Mouse (Mus musculus): Measurements from ENCODE around the gene Tnfsf10. TPM values are rescaled to one million over a fixed set of nuclear protein-coding genes. Genes with fewer than 3 reads are reported as not detected.

Gene Tnfsf10
- total and polyA plus RNA-seq, 2 experiments from 2014 or later = 0.64 to 6.4 TPM

GRCm38 (mm10) chr3:27293645-27294385, 23.0 kb upstream of the Tnfsf10 start:
- H3K9me3 ChIP-seq (replicated peaks; ENCODE audit: control insufficient read depth, low read length) = no peaks in the 10 kb centered on the region
- DNase-seq (ENCODE audit: low spot score) (no peak), ATAC-seq (ENCODE audit: insufficient read depth, low read depth) (no peak)
- no peaks in the 10 kb centered on the region for H3K4me1 ChIP-seq (ENCODE audit: control insufficient read depth, insufficient read depth)
- H3K9ac ChIP-seq (replicated peaks; ENCODE audit: low read depth, low read length) = no peak overlapping the region
- H3K4me3 ChIP-seq (ENCODE audit: low read depth, low read length) = no peak overlapping the region
- no peak for TF ChIP-seq EP300 (IDR thresholded peaks at IDR 0.05; ENCODE audit: low read depth)
- no peak for TF ChIP-seq CTCF (IDR thresholded peaks at IDR 0.05; ENCODE audit: low read depth)
- H3K27ac ChIP-seq (ENCODE audit: low read depth) = no peak overlapping the region
- WGBS = 53% methylated on average over 7 of the region's 7 CpGs
- H3K27me3 ChIP-seq (ENCODE audit: control insufficient read depth, insufficient read depth, low read length) = no peaks in the 10 kb centered on the region
- H3K4me2 ChIP-seq (ENCODE audit: low read depth, low read length) = no peak overlapping the region
- no peaks in the 10 kb centered on the region for H3K36me3 ChIP-seq (replicated peaks; ENCODE audit: control insufficient read depth, insufficient read depth, low read length)

GRCm38 (mm10) chr3:27300451-27300850, 16.4 kb upstream of the Tnfsf10 start:
- H3K9ac ChIP-seq (replicated peaks; ENCODE audit: low read depth, low read length) = no peak overlapping the region
- no peak overlapping the region for H3K4me3 ChIP-seq (ENCODE audit: low read depth, low read length)
- no peak for ATAC-seq (ENCODE audit: insufficient read depth, low read depth)
- no peaks in the 10 kb centered on the region for H3K4me1 ChIP-seq (ENCODE audit: control insufficient read depth, insufficient read depth)
- H3K27ac ChIP-seq (ENCODE audit: low read depth) = no peak overlapping the region
- H3K9me3 ChIP-seq (replicated peaks; ENCODE audit: control insufficient read depth, low read length) = no peaks in the 10 kb centered on the region
- 96% methylated on average over 4 of the region's 4 CpGs for WGBS
- TF ChIP-seq CTCF (IDR thresholded peaks at IDR 0.05; ENCODE audit: low read depth) (no peak), EP300 (IDR thresholded peaks at IDR 0.05; ENCODE audit: low read depth) (no peak)
- no peaks in the 10 kb centered on the region for H3K27me3 ChIP-seq (ENCODE audit: control insufficient read depth, insufficient read depth, low read length)
- H3K4me2 ChIP-seq (ENCODE audit: low read depth, low read length) = no peak overlapping the region
- no peak for DNase-seq (ENCODE audit: low spot score)
- H3K36me3 ChIP-seq (replicated peaks; ENCODE audit: control insufficient read depth, insufficient read depth, low read length) = no peaks in the 10 kb centered on the region

GRCm38 (mm10) chr3:27302339-27303022, 14.3 kb upstream of the Tnfsf10 start:
- DNase-seq (ENCODE audit: low spot score) (no peak), ATAC-seq (ENCODE audit: insufficient read depth, low read depth) (no peak)
- Histone ChIP-seq H3K4me1 (ENCODE audit: control insufficient read depth, insufficient read depth) (no peaks in the 10 kb centered on the region), H3K27me3 (ENCODE audit: control insufficient read depth, insufficient read depth, low read length) (no peaks in the 10 kb centered on the region), H3K4me2 (ENCODE audit: low read depth, low read length) (no peak overlapping the region), H3K4me3 (ENCODE audit: low read depth, low read length) (no peak overlapping the region), H3K27ac (ENCODE audit: low read depth) (no peak overlapping the region), H3K36me3 (replicated peaks; ENCODE audit: control insufficient read depth, insufficient read depth, low read length) (no peaks in the 10 kb centered on the region), H3K9me3 (replicated peaks; ENCODE audit: control insufficient read depth, low read length) (no peaks in the 10 kb centered on the region), H3K9ac (replicated peaks; ENCODE audit: low read depth, low read length) (no peak overlapping the region)
- TF ChIP-seq EP300 (IDR thresholded peaks at IDR 0.05; ENCODE audit: low read depth) = no peak
- TF ChIP-seq CTCF (IDR thresholded peaks at IDR 0.05; ENCODE audit: low read depth) = no peak
- WGBS = 66% methylated on average over 9 of the region's 9 CpGs

- Histone ChIP-seq H3K27me3 (ENCODE audit: control insufficient read depth, insufficient read depth, low read length) (no peaks in the 10 kb centered on the region), H3K4me1 (ENCODE audit: control insufficient read depth, insufficient read depth) (no peaks in the 10 kb centered on the region), H3K4me3 (ENCODE audit: low read depth, low read length) (no peak overlapping the region), H3K9ac (replicated peaks; ENCODE audit: low read depth, low read length) (no peak overlapping the region), H3K4me2 (ENCODE audit: low read depth, low read length) (no peak overlapping the region), H3K36me3 (replicated peaks; ENCODE audit: control insufficient read depth, insufficient read depth, low read length) (no peaks in the 10 kb centered on the region), H3K9me3 (replicated peaks; ENCODE audit: control insufficient read depth, low read length) (no peaks in the 10 kb centered on the region), H3K27ac (ENCODE audit: low read depth) (no peak overlapping the region)
- TF ChIP-seq EP300 (IDR thresholded peaks at IDR 0.05; ENCODE audit: low read depth) = no peak
- no peak for TF ChIP-seq CTCF (IDR thresholded peaks at IDR 0.05; ENCODE audit: low read depth)
- 80% methylated on average over 10 of the region's 10 CpGs for WGBS
- ATAC-seq (ENCODE audit: insufficient read depth, low read depth) = no peak
- no peak for DNase-seq (ENCODE audit: low spot score)
Measured at GRCm38 (mm10) chr3:27306815-27307214, 10.0 kb upstream of the Tnfsf10 start.

GRCm38 (mm10) chr3:27310973-27311372, 5.9 kb upstream of the Tnfsf10 start:
- H3K27me3 ChIP-seq (ENCODE audit: control insufficient read depth, insufficient read depth, low read length) = no peaks in the 10 kb centered on the region
- no peak overlapping the region for H3K4me3 ChIP-seq (ENCODE audit: low read depth, low read length)
- H3K27ac ChIP-seq (ENCODE audit: low read depth) = no peak overlapping the region
- H3K9ac ChIP-seq (replicated peaks; ENCODE audit: low read depth, low read length) = no peak overlapping the region
- TF ChIP-seq EP300 (IDR thresholded peaks at IDR 0.05; ENCODE audit: low read depth) = no peak
- TF ChIP-seq CTCF (IDR thresholded peaks at IDR 0.05; ENCODE audit: low read depth) = no peak
- ATAC-seq (ENCODE audit: insufficient read depth, low read depth) (no peak), DNase-seq (ENCODE audit: low spot score) (no peak)
- H3K36me3 ChIP-seq (replicated peaks; ENCODE audit: control insufficient read depth, insufficient read depth, low read length) = no peaks in the 10 kb centered on the region
- H3K4me1 ChIP-seq (ENCODE audit: control insufficient read depth, insufficient read depth) = no peaks in the 10 kb centered on the region
- H3K9me3 ChIP-seq (replicated peaks; ENCODE audit: control insufficient read depth, low read length) = no peaks in the 10 kb centered on the region
- 87% methylated on average over 7 of the region's 7 CpGs for WGBS
- no peak overlapping the region for H3K4me2 ChIP-seq (ENCODE audit: low read depth, low read length)
